Mouse (Mus musculus) monocyte, adult 5-6 weeks (primary cell): ENCODE measurements around the gene Slc2a13. TPM values are rescaled to one million over a fixed set of nuclear protein-coding genes. Genes with fewer than 3 reads are reported as not detected.

Experiments
- ATAC-seq: fragments of 153-309, 156-312 bp; replicated peaks from 2 replicates; pipeline ENCODE4 v1.8.0; 2017; ENCODE audit warnings: mild to moderate bottlenecking; ENCODE audit not compliant: low TSS enrichment, insufficient number of reproducible peaks, severe bottlenecking, poor library complexity, low FRiP score
- total RNA-seq: library from RNA; stranded (forward); fragments of 200-1000, 200-491, 200-594 nt; gene quantifications from 3 replicates; pipeline ENCODE4 v1.2.3, GENCODE M21; 2017

The Slc2a13 gene
- total RNA-seq, 1 experiment from 2014 or later: not detected

DNA sequence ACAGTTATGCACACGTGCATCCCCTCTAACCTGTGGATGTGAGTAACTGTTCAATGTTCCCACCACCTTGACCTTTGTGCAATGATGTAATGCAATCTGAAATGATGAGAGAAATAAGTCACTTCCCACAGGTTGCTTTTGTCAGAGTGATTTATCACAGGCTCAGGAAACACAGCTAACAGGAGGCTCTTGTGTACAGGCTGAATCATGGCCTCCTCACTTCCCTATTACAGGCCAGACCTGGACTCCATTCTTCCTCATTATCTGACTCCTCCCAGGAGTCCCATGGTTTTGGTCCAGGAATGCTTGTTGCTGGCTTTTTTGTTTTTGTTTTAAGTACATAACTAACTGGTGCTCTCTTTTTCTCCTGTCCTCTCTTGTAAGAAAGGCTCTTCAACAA lies 189.4 kb downstream of the Slc2a13 start:
- ATAC-seq: no peak

DNA sequence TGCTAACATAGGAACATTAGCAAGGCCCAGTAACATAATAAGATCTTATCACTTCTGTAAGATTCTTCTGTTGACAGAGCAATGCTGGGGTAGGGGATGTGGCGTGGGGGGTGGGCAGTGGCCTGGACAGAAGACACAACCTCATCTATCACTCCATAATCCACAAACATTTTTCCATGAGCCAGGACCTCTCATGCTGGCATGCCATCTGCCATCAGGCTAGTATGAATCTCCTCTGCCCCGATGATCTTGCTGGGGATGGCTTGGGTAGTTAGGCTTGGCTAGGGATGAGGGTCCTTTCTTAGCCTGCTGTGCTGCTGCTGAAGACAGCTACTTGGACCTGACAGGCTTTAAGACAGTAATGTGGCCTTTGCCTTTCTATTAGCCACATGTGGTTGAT lies 190.5 kb downstream of the Slc2a13 start:
- no peak for ATAC-seq

DNA sequence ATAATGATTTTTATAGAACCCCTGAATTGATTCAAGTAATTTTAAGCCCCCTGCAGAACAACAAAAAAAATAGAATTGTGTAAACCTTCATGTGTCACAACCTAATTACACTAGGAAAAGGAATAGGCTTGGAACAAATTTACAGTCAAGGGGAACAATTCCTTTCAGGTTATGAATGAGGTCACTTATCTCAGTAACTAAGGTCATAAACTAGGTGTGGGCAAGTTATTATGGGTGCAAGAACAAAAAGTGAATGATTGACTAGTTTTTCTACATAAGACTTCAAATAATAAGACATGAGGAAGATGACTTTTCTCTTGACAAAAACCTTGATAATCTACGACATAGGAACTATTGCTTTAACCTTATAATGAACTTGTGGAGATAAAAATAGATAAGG lies 191.2 kb downstream of the Slc2a13 start:
- ATAC-seq: no peak

DNA sequence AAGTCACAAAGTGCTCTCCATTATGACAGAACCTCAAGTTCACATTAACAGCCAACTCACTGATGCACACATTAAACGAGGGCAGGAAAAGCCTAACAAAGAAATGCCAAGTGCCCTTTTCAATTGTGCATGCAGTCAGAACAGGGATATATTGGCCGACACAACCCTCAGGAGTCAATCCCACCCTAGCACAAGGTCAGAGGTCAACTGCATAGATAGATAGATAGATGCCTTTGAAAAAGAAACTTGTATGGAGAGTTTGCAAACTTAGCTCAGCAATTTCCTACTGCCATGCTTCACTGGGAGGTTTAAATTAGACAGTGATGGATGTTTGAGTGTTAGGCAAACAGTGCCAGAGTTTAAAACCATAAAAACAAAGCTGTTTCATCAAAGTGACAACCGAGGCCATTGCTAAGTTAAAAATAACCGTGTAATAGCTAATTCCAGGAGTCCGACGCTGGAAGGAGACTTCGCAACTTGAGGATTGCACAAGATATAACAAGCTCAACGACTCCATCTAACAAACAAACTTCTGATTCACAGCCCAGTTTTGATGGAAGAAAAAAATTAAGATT lies 194.2 kb downstream of the Slc2a13 start:
- no peak for ATAC-seq

DNA sequence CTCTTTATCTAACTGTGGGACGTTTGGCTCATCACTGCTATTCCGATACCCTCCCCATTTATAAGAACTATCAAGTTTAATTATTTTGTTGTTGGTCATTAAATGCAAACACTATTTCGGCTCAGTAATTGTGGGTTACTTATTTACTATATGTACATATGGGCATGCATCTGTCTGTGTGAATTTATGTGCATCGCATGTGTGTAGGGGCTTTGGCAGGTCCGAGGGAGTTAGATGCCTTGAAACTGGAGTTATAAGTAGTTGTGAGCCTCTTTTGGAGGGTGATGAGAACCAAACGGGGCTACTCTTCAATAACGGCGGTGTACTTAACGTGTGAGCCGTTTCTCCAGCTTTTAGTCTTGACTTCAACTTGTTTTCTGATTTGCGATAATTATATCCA lies 195.5 kb downstream of the Slc2a13 start:
- ATAC-seq: no peak

DNA sequence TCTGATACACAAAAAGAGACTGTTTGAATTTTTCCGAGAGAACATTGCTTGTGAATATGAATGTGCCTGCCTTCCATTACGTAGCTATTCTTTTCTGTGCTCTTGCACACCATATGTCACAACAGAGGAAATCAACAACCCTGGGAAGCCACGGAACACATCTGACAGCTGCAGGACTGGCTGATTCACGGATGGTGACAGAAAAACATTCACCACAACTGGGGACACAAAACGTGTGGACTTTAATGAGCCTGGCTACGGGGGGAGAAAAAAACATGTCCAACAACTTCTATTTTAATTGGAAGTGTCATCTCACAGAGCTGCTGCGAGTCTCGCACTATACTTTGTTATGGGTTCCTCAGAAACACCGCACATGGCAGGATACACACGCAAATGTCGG lies 196.0 kb downstream of the Slc2a13 start:
- no peak for ATAC-seq

DNA sequence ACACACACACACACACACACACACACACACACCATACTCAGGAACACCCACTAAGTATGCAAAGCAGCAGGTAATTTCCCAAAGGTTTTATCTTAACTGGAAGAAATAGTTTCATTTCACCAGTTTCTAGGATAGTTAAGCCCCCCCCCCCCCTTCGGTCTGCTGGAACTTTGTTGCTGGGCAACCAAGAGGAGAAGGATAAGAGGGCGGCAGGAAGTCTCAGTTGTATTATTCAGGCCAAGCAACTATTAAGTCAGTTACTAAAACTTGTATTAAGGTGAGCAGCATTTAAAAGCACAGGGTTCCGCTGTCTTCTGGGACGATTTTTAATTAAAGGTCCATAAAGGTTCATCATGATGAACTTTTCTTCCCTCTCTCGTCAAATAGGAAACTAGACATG lies 198.6 kb downstream of the Slc2a13 start:
- no peak for ATAC-seq

DNA sequence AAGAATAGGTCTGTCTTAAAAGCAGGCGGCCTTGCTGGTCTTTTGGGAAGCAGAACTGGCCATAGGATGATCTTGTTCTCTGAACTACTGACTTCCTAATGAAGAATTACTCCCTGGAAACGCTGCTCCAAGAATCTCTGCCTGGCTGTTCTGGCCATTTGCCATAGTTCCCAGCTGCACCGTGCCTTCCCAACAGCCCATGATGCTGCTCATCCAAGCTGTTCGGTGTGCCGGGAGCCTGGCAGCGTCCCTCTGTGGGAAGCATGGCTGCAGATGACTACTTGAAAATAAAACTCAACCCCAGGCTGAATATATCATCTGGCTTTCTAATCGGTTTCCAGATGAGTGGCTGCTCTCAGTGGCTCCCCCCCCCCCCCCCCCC lies 199.9 kb downstream of the Slc2a13 start:
- no peak for ATAC-seq

DNA sequence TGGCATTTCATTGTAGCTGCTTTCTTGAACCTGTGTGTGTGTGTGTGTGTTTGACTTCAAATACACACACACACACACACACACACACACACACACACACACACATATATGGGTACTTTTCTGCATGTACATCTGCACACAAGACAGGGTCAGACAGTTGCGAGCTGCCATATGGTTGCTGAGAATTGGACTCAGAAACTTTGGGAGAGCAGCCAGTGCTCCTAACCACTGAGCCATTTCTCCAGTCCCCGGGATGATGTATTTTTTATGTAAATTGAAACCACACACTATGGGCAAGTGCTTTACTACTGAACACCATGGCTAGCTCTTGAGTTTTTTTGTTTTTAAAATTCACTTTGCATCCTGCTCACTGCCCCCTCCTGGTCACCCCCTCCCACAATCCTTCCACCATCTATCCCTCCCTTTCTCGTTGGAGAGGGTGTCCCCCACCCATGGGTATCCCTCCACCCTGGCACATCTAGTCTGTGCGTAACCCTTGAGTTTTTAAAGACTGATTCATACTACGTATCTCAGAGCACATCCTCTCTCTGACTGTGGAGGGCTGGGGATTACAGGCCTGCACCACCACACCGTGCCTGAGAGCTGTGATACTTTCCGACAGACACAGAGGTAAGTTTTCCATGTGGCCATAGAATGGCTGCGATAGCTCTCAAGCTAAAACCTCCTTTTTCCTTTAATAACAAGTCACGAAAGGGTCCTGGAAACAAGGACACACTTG lies 200.4 kb downstream of the Slc2a13 start:
- ATAC-seq: no peak

DNA sequence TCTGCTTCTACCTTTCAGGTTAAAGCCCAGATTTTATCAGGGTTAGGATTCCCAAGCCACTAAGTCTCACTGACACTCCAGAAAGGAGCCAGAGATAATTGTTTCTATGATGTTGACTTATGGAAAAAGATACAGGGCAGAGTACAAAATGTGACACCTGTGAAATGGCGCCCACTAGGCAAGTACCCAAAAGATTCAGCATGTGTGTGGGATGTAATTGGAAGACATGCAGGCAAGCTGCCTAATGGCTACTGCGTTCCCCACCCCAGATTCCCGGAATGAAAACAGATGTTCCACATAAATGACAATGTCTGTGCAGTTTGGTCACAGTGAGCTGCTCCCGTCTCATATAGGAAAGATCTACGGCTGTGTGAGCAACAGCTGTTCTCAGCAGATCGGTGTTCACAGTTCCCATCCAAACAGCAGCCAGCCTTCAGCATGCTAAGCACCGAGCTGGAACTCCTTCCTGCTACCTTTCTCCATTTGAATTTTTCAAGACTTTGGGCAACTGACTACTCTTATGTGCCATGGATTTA lies 201.1 kb downstream of the Slc2a13 start:
- ATAC-seq: no peak

DNA sequence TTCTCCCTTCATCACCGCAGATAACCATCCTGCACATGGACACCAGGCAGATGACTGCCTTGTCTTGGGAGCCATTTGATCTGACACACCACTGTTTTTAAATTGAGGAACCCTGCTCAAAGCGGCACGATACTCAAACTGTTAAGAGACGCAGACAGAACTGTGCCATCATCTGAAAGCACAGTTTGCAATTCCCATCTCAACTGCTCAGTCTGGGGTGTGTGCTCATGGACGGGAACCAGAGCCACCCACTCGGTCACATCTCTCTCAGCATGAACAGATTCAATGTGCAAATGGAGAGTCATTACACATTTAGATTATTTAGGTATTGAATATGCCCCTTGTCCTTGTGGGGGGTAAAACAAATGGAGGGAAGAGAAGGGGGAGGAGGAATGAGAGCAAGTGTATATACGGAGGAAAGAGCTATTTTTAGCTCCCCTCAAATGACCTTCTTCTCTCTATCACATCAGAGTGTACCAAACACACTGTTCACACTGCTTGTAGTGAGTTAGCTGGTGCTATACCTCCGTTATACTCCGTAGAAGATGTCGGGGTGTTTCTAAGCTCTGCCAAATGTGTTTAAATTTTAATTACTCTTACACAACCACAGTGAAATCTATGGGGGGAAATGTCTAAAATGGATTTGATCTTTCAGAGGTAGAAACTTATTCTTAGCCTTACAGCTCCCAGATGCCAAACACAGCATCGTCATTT lies 203.2 kb downstream of the Slc2a13 start:
- no peak for ATAC-seq

DNA sequence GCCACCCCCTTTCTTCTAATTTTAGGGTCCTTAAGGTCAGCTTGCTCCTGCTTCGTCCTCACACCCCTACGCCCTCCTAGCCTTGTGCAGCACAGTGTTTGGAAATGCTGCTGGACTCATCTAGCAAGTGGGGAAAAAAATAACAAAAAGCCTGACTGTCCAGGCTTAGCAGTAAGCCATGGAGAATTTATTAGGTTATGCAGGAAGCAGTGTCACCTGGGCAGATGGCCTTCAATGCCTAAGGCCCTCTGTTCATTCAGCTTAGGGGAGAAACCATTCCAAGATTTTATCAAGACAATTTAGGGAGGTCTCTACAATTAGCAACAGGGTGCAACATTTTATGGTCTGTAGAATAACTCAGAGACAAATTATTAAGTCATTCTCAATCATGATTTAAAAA lies 212.6 kb downstream of the Slc2a13 start:
- no peak for ATAC-seq

DNA sequence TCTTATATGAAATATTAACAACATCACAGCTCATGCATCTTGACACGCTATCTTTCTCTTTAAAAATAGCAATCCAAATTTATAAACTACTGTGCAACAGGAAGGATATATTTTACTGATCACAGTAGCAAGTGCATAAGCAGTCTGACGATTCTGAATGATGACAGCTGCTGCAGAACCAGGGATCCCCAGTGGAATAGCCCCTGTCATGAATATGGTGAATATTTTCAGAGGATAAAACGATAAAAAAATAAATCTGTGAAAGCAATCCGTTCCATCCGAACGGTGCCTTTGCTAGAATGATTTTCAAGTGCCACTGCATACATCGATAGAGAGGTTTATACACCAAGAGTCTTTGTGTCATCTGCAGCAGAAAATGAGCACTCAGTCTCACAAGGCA lies 222.1 kb downstream of the Slc2a13 start:
- no peak for ATAC-seq

DNA sequence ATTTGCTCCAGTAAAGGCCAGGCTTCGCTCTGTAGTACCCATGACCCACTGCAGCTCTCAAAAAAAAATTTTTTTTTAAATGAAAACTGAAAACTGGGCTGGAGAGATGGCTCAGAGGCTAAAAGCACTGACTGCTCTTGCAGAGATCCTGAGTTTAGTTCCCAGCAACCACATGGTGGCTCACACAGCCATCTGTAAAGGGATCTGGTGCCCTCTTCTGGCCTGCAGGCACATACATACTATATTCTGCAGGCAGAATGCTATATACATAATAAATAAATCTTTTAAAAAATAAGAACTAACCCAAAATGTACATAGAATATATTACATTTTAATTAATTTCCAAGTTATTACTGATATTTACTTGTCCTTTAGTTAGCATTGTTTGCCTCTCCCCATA lies 234.7 kb downstream of the Slc2a13 start:
- ATAC-seq: no peak

DNA sequence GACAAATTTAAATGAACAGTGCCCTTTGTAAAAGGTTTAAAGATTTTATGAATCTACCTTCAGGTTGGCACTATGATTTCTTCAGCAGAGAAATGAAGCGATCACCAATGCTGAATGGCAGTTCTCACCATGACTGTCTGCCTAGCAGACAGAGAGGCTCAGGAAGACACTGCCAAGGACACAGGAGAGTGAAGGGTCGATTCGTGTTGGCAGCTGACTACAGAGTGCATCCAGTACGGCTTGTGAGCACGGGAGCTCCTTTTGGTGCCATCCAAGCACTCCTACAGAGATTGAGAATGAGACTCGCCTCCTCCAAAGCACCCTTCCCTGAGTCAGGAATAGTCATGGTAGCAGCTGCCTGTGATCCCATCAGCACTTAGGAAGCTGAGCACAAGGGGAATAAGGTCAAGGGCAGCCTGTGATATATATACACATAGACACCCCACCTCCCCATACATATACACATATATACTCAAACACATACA lies 238.6 kb downstream of the Slc2a13 start:
- no peak for ATAC-seq

DNA sequence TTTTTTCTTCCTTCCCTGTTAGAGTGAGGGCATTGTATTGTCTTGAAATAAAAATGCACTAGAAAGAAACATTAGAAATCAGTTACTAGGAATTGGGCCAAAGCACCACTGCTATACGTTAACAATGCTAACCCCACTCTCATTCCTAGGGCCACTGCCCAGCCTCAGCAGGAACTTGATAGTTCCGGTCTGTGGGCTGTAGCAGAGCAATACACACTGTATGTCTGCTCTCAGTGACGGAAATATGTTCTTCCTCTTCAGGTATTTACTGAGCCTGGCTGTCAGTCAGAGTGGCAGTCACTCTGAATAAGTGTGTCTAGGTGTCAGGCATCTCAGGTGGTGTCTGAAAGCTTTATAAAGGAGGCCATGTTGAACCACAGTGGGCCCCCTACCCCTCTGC lies 245.3 kb downstream of the Slc2a13 start:
- no peak for ATAC-seq

DNA sequence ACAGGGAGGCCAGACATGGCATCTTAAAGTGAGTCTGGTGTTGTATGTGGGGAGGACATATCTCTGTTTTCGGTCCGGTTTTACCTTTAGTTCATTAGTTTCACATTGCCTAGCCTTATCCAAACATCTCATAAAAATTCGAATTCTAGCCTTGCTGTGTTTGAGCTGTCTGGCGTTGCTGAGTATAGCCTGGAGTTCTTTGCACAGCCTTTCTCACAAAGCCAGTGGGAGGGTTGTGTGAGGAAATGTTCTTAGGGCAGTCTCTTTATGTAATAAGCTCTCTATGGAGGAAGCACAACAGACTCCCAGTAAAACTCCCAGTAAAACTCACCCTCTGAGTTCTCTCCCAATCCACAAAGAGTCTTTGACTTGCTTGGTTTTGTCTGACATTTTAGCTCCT lies 246.0 kb downstream of the Slc2a13 start:
- no peak for ATAC-seq

DNA sequence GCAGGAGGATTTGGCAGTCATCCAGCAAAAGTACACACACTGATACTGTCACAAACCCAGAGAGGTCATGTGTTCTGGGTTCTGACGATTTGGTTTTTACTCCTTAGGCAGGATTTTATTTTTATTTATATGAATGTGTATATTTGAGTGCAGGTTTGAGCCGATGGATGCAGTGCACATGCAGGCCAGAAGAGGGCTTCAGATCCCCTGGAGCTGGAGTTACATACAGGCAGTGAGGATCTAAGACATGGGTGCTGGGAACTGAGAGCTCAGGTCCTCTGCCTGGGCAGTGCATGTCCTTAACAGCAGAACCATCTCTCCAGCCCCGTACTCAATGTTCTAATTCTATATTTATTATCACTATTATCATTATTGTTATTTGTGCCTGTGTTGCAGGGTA lies 253.7 kb downstream of the Slc2a13 start:
- ATAC-seq: no peak

DNA sequence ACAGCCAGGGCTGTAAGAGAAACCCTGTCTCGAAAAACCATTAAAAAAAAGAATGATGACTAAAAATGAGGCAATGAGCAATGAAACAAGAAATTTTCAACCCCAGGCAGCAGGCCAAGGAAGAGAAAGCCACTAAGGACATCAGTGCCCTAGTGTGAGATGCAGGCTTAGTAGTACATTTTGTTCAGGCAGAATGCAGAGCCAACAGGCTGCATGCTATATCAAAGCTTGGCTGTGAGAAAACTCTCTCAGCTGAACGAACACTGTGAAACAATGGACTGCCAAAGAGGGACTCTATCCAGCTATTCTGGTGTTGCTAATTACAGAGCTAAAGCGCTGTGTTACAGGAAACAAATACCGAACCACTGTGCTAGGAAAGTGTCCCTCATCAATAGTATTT lies 256.1 kb downstream of the Slc2a13 start:
- no peak for ATAC-seq
